Mouse (Mus musculus): ENCODE results near the gene Tal1. TPM values are rescaled to one million over a fixed set of nuclear protein-coding genes. Genes with fewer than 3 reads are reported as not detected.

The Tal1 gene
- total and polyA plus RNA-seq, 2 experiments from 2014 or later = 0.54 to 2.5 TPM

GRCm38 (mm10) chr4:115048190-115048589 is 8.0 kb upstream of the Tal1 start:
- Histone ChIP-seq H3K4me2 (ENCODE audit: low read depth) (no peak overlapping the region), H3K9me3 (ENCODE audit: low read length) (no peaks in the 10 kb centered on the region), H3K27me3 (ENCODE audit: insufficient read depth, low read length) (peaks cover 34% of the 10 kb centered on the region), H3K9ac (no peak overlapping the region), H3K36me3 (ENCODE audit: insufficient read depth) (no peaks in the 10 kb centered on the region), H3K4me1 (ENCODE audit: insufficient read depth) (no peaks in the 10 kb centered on the region), H3K4me3 (ENCODE audit: low read depth, low read length) (no peak overlapping the region), H3K27ac (ENCODE audit: low read depth, low read length) (no peak overlapping the region)
- no peak for ATAC-seq
- TF ChIP-seq CTCF (IDR thresholded peaks at IDR 0.05; ENCODE audit: low read depth) = no peak
- 70% methylated on average over 8 of the region's 8 CpGs for WGBS
- DNase-seq = no peak

GRCm38 (mm10) chr4:115051245-115051644 is 5.0 kb upstream of the Tal1 start:
- Histone ChIP-seq H3K4me3 (ENCODE audit: low read depth, low read length) (no peak overlapping the region), H3K27me3 (ENCODE audit: insufficient read depth, low read length) (peaks cover 64% of the 10 kb centered on the region), H3K9me3 (ENCODE audit: low read length) (no peaks in the 10 kb centered on the region), H3K4me1 (ENCODE audit: insufficient read depth) (no peaks in the 10 kb centered on the region), H3K9ac (no peak overlapping the region), H3K4me2 (ENCODE audit: low read depth) (no peak overlapping the region), H3K27ac (ENCODE audit: low read depth, low read length) (no peak overlapping the region), H3K36me3 (ENCODE audit: insufficient read depth) (no peaks in the 10 kb centered on the region)
- no peak for DNase-seq
- no peak for TF ChIP-seq CTCF (IDR thresholded peaks at IDR 0.05; ENCODE audit: low read depth)
- 81% methylated on average over 5 of the region's 5 CpGs for WGBS
- ATAC-seq = no peak

- no peak overlapping the region for H3K4me3 ChIP-seq (ENCODE audit: low read depth, low read length)
- TF ChIP-seq CTCF (IDR thresholded peaks at IDR 0.05; ENCODE audit: low read depth) = no peak
- H3K27ac ChIP-seq (ENCODE audit: low read depth, low read length) = no peak overlapping the region
- WGBS = under 1% methylated on average over 36 of the region's 36 CpGs
- peak; percentile 16 for DNase-seq
- no peaks in the 10 kb centered on the region for H3K36me3 ChIP-seq (ENCODE audit: insufficient read depth)
- no peak overlapping the region for H3K9ac ChIP-seq
- H3K27me3 ChIP-seq (ENCODE audit: insufficient read depth, low read length) = peaks cover 66% of the 10 kb centered on the region
- H3K4me2 ChIP-seq (ENCODE audit: low read depth) = 0 out of 2 replicates have a peak overlapping the region, but pooled peaks have one; percentile 10
- H3K4me1 ChIP-seq (ENCODE audit: insufficient read depth) = no peaks in the 10 kb centered on the region
- 0 out of 2 replicates have a peak, but pooled peaks have one; percentile 8 for ATAC-seq
- H3K9me3 ChIP-seq (ENCODE audit: low read length) = no peaks in the 10 kb centered on the region
These were observed 3.8 kb upstream of the Tal1 start for GRCm38 (mm10) chr4:115052343-115053005.

- WGBS = 5% methylated on average over 2 of the region's 2 CpGs
- ATAC-seq (no peak), DNase-seq (no peak)
- H3K4me2 ChIP-seq (ENCODE audit: low read depth) = no peak overlapping the region
- TF ChIP-seq CTCF (IDR thresholded peaks at IDR 0.05; ENCODE audit: low read depth) = no peak
- H3K9ac ChIP-seq = no peak overlapping the region
- no peaks in the 10 kb centered on the region for H3K36me3 ChIP-seq (ENCODE audit: insufficient read depth)
- no peak overlapping the region for H3K4me3 ChIP-seq (ENCODE audit: low read depth, low read length)
- H3K9me3 ChIP-seq (ENCODE audit: low read length) = no peaks in the 10 kb centered on the region
- peaks cover 86% of the 10 kb centered on the region for H3K27me3 ChIP-seq (ENCODE audit: insufficient read depth, low read length)
- no peak overlapping the region for H3K27ac ChIP-seq (ENCODE audit: low read depth, low read length)
- H3K4me1 ChIP-seq (ENCODE audit: insufficient read depth) = no peaks in the 10 kb centered on the region
These were observed 1.2 kb upstream of the Tal1 start for GRCm38 (mm10) chr4:115055044-115055443.

GRCm38 (mm10) chr4:115055691-115056090 is 535 bp upstream of the Tal1 start:
- Histone ChIP-seq H3K4me2 (ENCODE audit: low read depth) (no peak overlapping the region), H3K27me3 (ENCODE audit: insufficient read depth, low read length) (peaks cover 86% of the 10 kb centered on the region), H3K4me3 (ENCODE audit: low read depth, low read length) (no peak overlapping the region), H3K9ac (no peak overlapping the region), H3K9me3 (ENCODE audit: low read length) (no peaks in the 10 kb centered on the region), H3K27ac (ENCODE audit: low read depth, low read length) (no peak overlapping the region), H3K4me1 (ENCODE audit: insufficient read depth) (no peaks in the 10 kb centered on the region), H3K36me3 (ENCODE audit: insufficient read depth) (no peaks in the 10 kb centered on the region)
- WGBS = 19% methylated on average over 3 of the region's 3 CpGs
- ATAC-seq (no peak), DNase-seq (no peak)
- no peak for TF ChIP-seq CTCF (IDR thresholded peaks at IDR 0.05; ENCODE audit: low read depth)

GRCm38 (mm10) chr4:115056921-115057673 is 871 bp downstream of the Tal1 start:
- H3K36me3 ChIP-seq (ENCODE audit: insufficient read depth) = no peaks in the 10 kb centered on the region
- H3K27me3 ChIP-seq (ENCODE audit: insufficient read depth, low read length) = peaks cover 83% of the 10 kb centered on the region
- DNase-seq = peak; percentile 87

More at GRCm38 (mm10) chr4:115056921-115057673, 871 bp downstream of the Tal1 start:
- no peak for TF ChIP-seq CTCF (IDR thresholded peaks at IDR 0.05; ENCODE audit: low read depth)
- H3K9ac ChIP-seq = 0 out of 2 replicates have a peak overlapping the region, but pooled peaks have one; percentile 14
- under 1% methylated on average over 47 of the region's 48 CpGs for WGBS
- H3K4me2 ChIP-seq (ENCODE audit: low read depth) = peak overlapping the region; percentile 44
- no peaks in the 10 kb centered on the region for H3K4me1 ChIP-seq (ENCODE audit: insufficient read depth)
- peak overlapping the region; percentile 57 for H3K27ac ChIP-seq (ENCODE audit: low read depth, low read length)
- peak overlapping the region; percentile 29 for H3K4me3 ChIP-seq (ENCODE audit: low read depth, low read length)
- ATAC-seq = peak; percentile 47
- no peaks in the 10 kb centered on the region for H3K9me3 ChIP-seq (ENCODE audit: low read length)

Data from forebrain, postnatal 0 days (tissue).